Mouse (Mus musculus) mature B cell (primary cell): ENCODE measurements around the gene Hnrnpl.

Experiments used
- in situ Hi-C: fragments of 300-500 bp; cut with MboI; formaldehyde crosslinking; loops from 2 replicates; pipeline ENCODE4 v1.14.3; 2019

Hnrnpl gene

DNA sequence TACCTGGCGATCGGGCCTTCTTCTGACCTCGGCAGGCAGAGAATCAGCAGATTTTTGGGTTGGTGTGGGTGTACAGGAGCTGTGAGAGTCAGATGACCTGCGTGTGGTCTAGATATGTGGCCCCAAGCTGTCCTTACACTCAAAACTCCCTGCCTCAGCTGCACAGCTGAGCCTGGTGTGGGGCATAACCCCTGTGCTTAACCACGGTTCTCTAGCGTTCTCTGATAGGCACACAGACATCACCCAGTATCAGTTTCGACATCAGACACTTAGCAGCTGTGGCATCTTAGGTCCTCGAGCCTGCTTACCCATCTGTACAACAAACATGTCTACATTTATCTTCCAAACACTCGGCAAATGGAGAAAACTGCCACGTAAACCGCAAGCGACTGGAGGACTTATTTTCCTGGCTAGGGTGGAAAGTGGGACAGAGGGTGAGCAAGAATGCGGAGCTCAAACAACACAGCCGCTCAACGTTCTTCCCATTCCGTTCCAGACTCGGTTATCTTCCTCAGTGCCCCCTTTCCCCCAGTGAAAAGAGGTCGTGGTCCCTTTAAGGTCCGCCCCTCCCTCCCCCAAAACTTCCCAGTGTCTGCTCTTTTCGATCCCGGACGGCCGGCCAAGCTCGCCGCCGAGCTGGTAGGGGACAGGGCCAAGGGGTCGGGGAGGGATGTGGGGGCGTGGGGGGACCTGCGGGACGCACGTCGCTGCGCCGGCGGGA lies at the start of gene Hnrnpl:
Gene Hnrnpl, plus strand, starts transcription at position 321 of the 721 bp plus-strand sequence.
- in situ Hi-C loops = no loop called here

DNA sequence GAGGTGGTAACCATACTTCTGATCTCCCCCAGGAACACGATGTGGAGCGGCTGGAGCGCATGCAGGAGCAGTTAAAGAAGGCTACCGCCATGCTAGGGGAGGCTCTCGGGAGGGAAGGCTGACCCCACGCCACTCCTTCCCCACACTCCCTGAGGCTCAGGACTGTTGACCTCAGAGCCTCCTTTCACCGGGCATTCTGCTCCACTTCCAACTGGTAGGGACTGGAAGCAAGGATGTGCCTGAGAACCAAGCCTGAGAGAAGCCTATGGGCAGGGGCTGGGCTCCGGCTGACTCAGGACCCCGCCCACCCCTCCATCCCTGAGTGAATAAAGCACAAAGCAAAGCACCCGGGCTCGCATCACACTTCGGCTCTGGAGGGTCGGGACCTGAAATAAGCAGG lies 49.7 kb upstream of the Hnrnpl start:
- in situ Hi-C loops = no loop called here

DNA sequence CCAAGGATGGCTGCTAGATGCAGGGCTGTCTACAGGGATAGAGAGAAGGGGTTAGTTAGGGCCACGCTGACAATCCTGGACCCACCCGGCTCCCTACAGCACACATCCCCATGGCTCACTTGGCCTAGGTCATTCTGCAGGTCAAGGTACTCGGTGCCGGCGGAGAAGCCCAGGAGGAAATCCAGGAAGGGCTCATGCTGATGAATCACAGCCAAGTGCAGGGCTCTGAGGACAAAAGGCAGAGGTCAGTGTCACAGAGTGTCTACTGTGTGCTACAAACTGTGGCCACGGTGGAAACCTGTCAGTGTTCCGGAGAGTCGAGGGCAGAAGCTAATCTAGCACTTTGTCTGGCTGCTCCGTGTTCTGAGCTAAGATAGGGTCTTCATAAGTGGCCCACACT lies 46.4 kb upstream of the Hnrnpl start:
- in situ Hi-C loops = no loop called here

DNA sequence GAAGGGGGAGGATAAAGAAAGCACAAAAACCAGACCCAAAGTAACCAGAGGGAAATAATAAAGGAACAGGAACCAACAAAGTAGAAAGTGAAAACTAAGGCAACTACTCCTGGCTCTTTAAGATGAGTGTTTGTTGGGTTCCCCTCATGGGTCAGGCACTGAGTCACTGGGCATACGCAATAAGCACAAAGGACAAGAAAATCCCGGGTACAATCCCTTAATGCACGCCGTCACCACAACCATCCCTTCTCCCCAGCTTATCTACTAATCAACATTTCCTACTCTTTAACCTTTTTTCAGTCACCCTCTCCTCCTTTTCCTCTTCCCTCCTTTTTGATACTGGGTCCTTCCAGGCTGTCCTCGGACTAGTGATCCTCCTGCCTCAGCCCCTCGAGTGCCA lies 43.1 kb upstream of the Hnrnpl start:
- in situ Hi-C loops = no loop called here

DNA sequence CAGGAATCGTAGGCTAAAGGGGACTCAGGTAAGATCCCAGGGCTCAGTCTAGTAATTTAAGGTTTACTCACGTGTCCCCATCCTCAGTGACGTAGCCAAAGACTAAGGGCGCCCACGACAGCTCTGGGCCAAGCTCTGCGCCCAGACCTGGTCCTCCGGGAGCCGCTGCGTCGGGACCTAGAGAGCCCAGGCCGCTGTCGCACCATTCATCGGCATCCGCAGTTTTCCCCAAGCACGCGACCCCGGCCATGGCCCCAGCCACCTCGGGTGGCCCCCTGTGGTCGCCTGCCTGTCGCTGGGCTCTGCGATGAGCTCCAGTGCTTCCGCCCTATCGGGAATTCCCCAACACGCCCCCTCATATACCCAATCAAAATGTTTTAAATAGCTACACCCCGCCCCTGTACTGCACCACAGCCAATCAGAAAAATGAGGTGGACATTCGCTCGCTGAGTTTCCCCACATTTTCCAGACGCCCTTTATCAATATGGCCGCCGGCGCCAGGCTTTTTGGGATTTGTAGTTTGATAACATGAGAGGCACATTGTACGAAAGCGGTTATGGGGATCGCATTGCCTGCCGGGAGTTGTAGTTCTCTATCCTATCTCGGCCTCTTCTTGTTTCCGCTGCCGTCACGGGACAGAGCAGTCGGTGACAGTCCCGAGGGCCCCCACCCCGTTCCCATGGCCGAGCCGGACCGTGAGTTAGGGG lies 42.0 kb upstream of the Hnrnpl start, which contains the start of gene Sirt2:
Gene Sirt2, plus strand, starts transcription at position 563 of the 707 bp plus-strand sequence.
- in situ Hi-C loops = no loop called here

DNA sequence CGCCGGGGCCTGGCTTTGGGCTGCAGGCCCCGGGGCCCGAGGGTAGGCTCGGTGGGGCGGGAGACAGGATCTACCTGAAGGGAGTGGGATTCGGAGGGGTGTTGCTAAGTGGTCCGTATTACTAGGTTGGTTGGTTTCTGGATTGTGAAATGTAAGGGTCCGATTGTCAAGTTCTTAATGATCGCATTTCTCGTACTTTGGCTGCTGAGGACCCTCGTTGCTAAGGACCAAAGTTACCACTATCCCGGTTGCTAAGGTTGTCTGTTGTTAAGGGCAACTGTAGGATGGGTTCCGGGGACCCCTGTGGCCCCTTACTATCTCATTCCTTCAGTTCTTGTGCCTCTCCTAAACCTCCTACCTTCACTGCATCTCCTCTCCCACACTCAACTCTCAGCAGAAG lies 41.4 kb upstream of the Hnrnpl start:
- in situ Hi-C loops = no loop called here

DNA sequence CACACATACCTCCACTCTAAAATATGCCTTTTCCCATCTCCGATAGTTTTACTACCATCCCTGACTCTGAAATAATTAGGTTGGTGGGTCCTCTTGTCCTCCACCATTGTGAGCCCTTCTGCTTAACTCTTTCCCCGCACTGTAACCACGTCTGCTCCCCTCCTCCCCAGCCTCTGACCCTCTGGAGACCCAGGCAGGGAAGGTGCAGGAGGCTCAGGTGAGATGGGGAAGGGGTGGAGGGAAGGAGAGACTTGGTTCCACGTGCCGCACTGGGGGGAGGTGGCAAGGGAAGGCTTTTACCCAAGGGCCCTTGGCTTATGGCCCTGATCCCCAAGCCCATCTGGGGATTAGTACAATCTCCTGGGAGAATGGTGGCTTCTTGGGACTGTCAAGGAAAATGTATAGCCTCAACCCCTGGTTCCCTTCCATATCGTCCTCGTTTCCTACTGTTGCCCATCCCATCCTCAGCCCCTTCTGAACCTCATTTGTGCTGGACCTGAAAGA lies 40.8 kb upstream of the Hnrnpl start, which contains the start of gene Nfkbib:
Gene Nfkbib, minus strand, starts transcription at position 51 of the 504 bp plus-strand sequence.
- in situ Hi-C loops = no loop called here

DNA sequence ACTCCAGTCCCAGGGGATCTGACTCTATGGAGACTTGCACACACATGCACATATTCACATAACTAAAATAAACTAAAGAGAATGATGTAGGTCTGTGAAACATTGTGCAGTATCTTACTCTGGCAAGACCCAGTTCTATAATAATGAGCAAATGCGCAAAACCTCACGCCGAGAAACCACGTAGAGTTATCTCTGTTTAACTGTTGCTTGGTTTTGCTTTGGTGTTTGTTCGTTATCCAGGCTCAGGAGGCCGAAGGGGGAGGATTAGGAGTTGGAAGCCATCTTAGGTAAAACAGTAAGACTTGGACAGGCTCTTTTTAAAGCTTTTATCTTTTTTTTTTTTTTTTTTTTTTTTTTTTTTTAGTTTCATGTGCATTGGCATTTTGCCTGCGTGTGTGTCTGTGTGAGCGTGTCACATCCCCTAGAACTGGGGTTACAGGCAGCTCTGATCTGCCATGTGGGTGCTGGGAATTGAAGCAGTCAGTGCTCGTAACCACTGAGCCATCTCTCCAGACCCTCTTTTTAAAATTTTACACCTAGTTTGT lies 38.9 kb upstream of the Hnrnpl start:
- in situ Hi-C loops = no loop called here

DNA sequence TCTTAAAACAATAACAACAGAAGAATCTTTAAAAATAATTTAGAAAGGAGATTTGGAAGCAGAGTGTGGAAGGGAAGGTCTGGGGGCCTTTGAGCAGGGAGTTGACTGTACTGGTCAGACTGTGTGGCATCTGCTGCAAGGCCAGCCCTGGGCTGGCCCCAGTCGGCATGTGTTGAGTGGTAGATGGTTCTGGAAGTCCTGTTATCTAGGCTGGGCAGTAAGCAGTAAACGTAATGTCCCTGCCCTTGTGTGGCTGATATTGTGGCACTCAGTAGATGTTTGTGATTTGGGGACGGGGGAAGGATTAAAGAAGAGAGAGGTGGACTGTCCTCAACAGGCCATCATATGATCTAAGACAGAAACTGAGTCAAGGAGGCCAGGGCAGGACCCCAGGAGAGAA lies 38.0 kb upstream of the Hnrnpl start:
- in situ Hi-C loops = no loop called here

DNA sequence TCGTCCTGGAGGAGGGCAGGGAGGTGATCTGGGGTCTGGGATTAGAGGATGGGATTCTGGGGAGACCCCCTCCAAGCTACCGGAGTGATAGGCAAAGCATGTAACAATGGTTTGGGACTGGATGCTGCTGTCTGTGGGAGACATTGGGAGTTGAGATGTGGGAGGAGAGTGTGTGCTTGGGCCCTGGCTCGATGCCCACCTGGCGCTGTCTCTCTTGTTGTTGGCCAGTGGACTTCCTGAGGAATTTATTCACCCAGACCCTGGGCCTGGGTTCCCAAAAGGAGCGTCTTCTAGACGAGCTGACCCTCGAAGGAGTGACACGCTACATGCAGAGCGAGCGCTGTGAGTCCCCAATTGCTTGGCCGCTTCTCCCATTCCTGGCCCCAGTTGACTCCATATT lies 36.5 kb upstream of the Hnrnpl start:
- in situ Hi-C loops = no loop called here

DNA sequence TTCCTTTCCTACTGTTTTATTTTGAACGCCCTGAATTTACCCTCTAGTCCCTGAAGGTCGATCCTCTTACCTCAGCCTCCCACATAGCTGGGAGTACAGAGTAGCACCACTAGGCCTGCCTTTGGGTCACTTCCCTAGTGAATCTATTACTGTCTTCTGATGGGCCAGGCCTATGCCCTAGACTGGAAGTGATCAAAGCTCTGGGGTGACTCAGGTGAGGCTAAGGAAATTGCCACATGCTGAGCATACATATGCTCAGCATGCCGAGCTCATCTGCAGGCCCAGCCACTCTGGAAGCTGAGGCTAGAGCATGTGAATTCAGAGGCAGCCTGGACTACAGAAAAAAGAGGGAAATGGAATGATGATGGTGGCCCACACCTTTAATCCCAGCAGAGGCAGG lies 35.2 kb upstream of the Hnrnpl start:
- in situ Hi-C loops = no loop called here

DNA sequence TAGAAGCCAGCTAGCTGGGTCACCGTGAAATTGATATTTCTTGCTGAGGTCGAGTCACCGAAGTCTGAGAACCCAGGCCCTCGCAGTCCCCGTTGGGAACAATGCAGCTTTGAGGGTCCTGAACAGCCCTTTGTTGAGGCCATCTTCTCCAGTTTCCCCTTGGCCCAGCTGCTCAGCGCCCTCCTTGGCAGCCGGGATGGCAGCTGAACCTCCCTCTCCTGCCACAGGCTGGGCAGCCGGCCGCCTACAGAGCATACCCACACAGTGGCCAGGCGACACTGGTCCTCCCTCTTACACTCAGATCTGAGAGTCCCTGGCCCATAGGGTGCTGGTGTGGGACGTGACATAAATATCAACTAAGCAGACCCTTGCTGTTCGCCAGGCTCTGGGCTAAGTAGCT lies 34.2 kb upstream of the Hnrnpl start:
- in situ Hi-C loops = no loop called here

DNA sequence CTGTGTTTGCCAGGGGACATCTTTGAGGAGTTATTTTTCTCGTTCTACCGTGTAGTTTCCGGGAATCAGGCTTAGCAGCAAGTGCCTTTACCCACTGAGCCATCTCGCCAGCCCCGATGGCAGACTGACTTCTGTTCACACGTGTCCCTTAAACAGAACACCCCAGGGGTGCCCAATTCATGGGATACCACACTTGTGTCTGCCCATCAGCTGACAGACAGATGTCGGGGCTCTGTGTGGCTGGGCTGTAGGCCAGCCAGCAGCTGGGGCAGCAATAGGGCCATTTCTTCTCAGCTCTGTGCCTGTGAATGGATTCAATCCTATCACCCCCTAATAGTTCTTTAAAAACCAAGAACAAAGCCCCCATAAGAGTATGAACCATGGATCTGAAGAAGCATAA lies 33.2 kb upstream of the Hnrnpl start:
- in situ Hi-C loops = no loop called here

DNA sequence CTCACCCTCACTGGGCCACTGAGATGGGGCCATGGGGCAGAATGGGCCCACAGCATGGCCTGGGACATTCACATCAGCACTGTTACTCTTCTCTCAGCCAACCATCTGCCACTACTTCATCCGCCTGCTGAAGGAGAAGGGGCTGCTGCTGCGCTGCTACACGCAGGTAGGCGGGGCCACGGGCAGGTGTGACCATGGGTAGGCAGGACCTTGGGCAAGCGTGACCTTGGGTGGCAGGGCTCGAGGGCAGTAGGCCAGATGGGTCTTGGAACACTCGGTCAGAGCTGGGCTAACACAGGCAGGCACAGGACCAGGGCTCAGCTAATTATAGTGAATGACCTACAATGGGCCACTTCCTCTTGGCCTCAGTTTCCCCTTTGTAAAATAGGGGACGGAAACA lies 29.5 kb upstream of the Hnrnpl start:
- in situ Hi-C loops = no loop called here

DNA sequence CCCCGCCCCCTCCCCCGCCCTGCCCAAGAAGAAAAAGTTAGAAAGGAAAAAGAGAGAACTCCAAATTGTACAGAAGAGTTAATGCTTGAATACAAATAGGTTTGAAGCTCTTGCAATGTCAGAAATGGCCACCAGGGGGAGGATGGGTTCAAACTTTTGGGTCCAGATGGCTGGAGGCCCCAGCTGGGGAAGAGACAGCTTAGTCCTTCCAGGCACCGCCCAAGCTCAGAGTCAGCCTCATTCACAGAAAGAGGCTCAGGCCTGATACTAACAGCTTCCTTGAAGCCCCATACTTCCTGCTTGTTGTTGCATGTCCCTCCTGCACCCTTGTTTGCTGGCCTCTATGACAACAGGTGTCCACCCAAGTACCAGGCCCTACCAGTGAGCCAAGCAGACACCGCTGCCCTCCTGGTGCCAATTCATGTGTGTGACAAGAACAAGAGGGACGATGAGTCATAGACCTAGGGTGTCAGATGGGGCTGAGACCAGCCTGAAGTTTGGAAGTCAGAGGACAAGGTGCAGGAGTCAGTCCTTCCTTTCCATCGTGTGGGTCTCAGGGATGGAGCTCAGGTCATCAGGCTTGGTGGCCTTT lies 28.2 kb upstream of the Hnrnpl start:
- in situ Hi-C loops = no loop called here

DNA sequence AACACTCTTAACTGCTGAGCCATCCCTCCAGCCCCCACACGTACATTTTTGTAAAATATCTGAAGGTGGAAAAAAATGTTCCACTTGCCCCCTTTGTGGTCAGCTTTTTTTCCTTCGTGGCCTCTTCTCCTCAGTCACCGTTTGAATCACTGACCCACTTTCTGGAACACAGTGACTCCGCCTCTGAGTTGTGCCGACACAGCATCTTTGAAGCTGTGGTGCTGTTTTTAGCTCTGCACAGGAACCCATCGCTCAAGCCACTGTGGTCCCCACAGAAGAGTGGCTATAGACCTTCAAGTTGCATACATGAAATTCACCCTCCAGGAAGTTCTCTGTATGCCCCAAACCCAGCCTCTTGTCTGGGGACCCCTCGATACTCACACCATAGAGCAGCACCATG lies 27.5 kb upstream of the Hnrnpl start:
- in situ Hi-C loops = no loop called here

DNA sequence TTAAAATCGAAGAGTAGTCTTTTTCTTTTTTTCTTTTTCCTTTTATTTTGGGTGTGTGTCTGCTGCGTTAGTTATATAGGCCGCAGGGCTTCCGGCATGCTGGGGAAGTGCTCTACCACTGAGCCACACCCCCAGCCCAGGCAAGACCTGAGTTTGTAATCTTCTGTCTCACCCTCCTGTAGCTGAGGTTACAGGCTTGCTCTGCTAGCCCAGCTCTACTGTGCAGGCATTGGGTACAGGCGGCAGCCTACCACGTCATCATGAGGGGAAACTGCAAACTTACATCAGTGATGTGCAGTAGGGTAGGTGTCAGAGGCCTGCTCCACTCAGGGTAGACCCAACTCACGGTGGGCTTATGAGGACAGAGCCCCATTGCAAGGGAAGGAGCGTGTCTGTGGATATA lies 27.1 kb upstream of the Hnrnpl start:
- in situ Hi-C loops = no loop called here

DNA sequence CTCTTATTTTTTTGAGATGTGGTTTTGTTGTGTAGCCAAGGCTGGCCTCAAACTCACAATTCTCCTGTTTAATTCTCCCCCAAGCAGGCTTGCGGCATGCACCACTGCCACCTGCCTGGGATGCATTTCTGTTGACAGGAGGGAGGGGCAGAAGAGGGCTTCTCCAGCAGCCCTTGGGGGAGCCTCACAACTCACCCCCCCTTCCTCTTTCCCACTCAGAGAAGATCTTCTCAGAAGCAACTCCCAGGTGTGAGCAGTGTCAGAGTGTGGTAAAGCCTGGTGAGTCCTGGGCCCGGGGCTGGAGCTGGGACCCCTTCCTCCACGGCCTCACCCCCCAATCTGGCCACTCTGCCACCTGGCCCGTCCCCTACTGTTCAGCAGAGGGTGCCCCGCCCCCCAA lies 23.2 kb upstream of the Hnrnpl start:
- in situ Hi-C loops = no loop called here

DNA sequence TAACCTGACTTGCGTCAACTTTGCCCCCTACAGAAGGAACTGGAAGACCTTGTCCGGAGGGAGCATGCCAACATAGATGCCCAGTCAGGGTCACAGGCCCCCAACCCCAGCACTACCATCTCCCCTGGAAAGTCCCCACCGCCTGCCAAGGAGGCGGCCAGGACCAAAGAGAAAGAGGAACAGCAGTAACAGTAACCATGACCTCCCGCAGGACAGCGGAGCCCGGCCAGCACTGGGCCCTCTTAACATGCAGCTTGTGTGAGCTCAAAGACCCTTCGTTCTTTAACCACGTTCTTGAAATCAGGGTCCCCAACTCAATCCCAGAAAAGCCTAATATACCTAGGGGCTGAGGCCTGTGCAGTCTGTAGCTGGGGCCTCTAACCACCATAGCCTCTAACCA lies 20.5 kb upstream of the Hnrnpl start:
- in situ Hi-C loops = no loop called here

DNA sequence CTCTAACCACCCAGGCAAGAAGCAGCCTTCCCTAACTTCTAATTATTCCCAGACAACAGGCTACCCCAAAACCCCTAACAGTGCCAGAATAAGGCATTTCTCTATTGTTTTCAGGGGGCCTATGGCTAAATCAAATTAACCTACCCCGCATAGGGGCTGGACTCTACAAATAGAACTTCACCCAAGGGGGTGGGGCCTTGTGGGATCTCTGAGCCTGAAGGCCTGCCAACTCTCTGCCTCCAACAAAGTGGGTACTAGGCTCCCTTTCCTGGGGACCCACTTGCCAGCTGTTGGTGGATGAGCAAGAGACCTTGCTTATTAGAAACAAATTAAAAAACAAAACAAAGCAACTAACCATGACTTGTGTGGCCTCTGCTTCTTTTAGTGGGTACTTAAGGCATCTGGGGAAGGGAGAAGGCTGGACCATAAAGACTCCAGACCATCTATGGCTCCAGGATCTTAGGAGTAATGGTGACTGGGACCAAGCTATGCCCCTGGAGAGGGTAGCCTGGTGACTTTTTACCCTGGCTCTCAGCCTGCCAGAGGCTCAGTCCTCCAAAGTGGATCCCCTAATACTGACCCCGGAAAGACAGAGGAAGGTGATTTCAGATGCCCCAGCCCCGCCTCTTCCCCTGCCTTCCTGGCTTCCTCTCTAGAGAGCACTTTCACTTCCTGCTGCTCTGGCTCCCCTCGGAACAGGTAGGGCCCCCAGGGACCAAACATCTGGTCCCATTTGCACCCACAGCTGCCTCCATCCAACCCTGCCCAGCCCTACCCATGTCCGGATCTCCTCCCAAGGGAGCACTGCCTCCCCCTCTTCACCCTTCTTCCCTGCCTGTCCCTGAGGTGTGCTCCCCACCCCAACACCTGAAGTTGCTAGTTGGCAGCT lies 19.8 kb upstream of the Hnrnpl start, which contains the start of gene Rinl:
Gene Rinl, plus strand, starts transcription at position 663 of the 889 bp plus-strand sequence.
- in situ Hi-C loops = no loop called here

DNA sequence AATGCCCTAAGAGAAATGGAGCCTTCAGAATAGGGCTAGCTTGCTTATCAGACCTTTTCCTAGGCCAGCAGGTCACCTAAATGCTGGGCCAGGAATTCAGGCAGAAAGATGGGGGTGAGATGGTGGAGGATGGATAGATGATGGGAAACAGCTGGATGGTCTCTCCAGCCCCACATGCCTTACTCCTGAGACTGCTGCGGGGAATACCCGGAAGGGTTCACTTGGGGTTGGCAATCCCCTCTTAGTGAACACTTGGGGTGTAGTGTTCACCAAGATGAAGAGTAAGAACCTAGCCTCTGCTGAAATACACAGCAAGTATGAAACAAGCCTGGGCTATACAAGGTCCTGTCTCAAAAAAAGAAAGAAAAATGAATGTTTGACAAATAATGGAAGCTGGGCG lies 19.1 kb upstream of the Hnrnpl start:
- in situ Hi-C loops = no loop called here
